ENCODE assay signal across 7 mouse cellular contexts in the genomic region with DNA sequence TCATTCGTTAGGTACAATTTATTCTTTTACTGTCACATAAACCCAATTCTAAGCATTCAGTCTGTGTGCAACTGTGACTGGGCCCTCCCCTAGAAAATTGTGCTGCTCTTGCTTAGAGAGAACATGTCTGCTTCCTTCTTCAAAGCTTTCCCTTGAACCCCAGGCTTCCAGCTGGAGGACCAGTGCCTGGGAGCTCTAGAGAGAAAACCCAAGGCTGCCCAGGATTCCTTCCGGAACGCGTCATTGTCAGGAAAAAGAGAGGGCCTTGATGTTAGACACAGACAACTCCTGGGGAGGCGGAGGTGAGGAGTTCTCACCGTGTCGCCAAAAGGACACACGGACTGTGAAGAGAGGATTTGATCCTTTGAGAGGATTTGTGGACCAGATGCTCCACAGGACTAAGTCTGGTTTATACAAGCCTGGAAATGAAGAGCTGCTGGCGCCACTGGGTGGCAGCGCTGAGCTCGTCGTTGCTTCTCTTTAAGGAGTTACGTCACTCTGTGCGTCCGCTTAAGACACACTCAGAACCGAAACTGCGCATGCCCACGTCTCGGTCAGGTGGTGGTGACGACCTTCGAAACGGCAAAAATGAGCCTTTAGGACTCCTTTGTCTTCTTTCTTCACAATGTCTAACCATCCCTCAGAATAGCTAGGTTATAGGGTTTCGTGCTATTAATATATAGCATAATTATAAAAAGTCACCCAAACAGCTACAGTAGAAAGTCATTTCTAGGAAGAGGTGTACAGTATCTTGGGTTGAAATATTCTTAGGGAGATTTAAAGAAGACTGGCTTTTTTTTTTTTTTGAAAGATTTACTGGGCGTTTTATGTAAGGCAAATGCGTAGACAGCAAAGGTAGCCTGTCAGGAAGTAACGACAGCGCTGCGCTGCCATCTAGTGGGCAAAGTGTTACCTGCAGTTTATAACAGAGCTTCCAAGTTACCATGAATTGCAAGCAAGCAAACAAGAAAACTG. TPM values are rescaled to one million over a fixed set of nuclear protein-coding genes. Genes with fewer than 3 reads are reported as not detected.
DNase-seq lines count a peak whose midpoint lies in the region; ATAC-seq lines count a peak whose summit lies in the region.

No protein-coding gene starts in this region.

- H3K27me3 ChIP-seq in embryonic facial prominence, embryonic 12.5 days: no peaks in the 10 kb centered on the region
- H3K27me3 ChIP-seq in limb, embryonic 11.5 days (ENCODE audit: control insufficient read depth, insufficient read depth, low read length): no peaks in the 10 kb centered on the region
- no peaks in the 10 kb centered on the region for H3K27me3 ChIP-seq in midbrain, embryonic 14.5 days (ENCODE audit: control insufficient read depth, insufficient read depth, low read length)

- peak overlapping the region; percentile 86 for H3K27ac ChIP-seq in embryonic facial prominence, embryonic 12.5 days
- peak overlapping the region; percentile 60 for H3K27ac ChIP-seq in limb, embryonic 11.5 days (replicated peaks; ENCODE audit: low read depth, low read length)
- peak overlapping the region; percentile 93 for H3K27ac ChIP-seq in midbrain, embryonic 14.5 days (replicated peaks; ENCODE audit: low read depth, low read length)

- H3K4me1 ChIP-seq in embryonic facial prominence, embryonic 12.5 days: peaks cover 26% of the 10 kb centered on the region
- H3K4me1 ChIP-seq in limb, embryonic 11.5 days (ENCODE audit: control insufficient read depth, insufficient read depth, low read length): peaks cover 22% of the 10 kb centered on the region
- peaks cover 11% of the 10 kb centered on the region for H3K4me1 ChIP-seq in midbrain, embryonic 14.5 days (ENCODE audit: control insufficient read depth, insufficient read depth, low read length)

- no peaks in the 10 kb centered on the region for H3K9me3 ChIP-seq in embryonic facial prominence, embryonic 12.5 days
- no peaks in the 10 kb centered on the region for H3K9me3 ChIP-seq in limb, embryonic 11.5 days (ENCODE audit: control insufficient read depth, low read length)
- no peaks in the 10 kb centered on the region for H3K9me3 ChIP-seq in midbrain, embryonic 14.5 days (ENCODE audit: control insufficient read depth, low read length)

- peak; percentile 93 for DNase-seq in adrenal gland, postnatal 25 days
- peak; percentile 99 for DNase-seq in heart, adult 11 months
- DNase-seq in kidney, adult 18-20 months: peak; percentile 89
- peak; percentile 95 for DNase-seq in limb, embryonic 11.5 days (ENCODE audit: low spot score)
- peak; percentile 99 for DNase-seq in midbrain, embryonic 14.5 days
- peak; percentile 82 to 87 for DNase-seq in spleen, adult 18-20 months

- ATAC-seq in embryonic facial prominence, embryonic 12.5 days (ENCODE audit: insufficient number of reproducible peaks, insufficient read depth, low FRiP score, low TSS enrichment): peak; percentile 78
- peak; percentile 76 for ATAC-seq in limb, embryonic 11.5 days (ENCODE audit: insufficient number of reproducible peaks, low FRiP score, low TSS enrichment, low read depth)
- peak; percentile 93 for ATAC-seq in midbrain, embryonic 14.5 days (ENCODE audit: low FRiP score, low TSS enrichment)

- H3K36me3 ChIP-seq in embryonic facial prominence, embryonic 12.5 days: no peaks in the 10 kb centered on the region
- no peaks in the 10 kb centered on the region for H3K36me3 ChIP-seq in limb, embryonic 11.5 days (ENCODE audit: control insufficient read depth, insufficient read depth, low read length)
- no peaks in the 10 kb centered on the region for H3K36me3 ChIP-seq in midbrain, embryonic 14.5 days (ENCODE audit: control insufficient read depth, insufficient read depth, low read length)

- H3K4me2 ChIP-seq in embryonic facial prominence, embryonic 12.5 days (replicated peaks): peak overlapping the region; percentile 30
- peak overlapping the region; percentile 33 for H3K4me2 ChIP-seq in limb, embryonic 11.5 days (ENCODE audit: low read depth, severe bottlenecking)
- peak overlapping the region; percentile 57 for H3K4me2 ChIP-seq in midbrain, embryonic 14.5 days (ENCODE audit: low read length)

- 9% methylated on average over 28 of the region's 28 CpGs for WGBS in embryonic facial prominence, embryonic 12.5 days
- WGBS in limb, embryonic 11.5 days: 5% methylated on average over 28 of the region's 28 CpGs
- WGBS in midbrain, embryonic 14.5 days: 8% methylated on average over 28 of the region's 28 CpGs

- peak overlapping the region; percentile 28 for H3K4me3 ChIP-seq in embryonic facial prominence, embryonic 12.5 days
- H3K4me3 ChIP-seq in limb, embryonic 11.5 days (ENCODE audit: low read depth, low read length): peak overlapping the region; percentile 18
- peak overlapping the region; percentile 32 for H3K4me3 ChIP-seq in midbrain, embryonic 14.5 days (replicated peaks; ENCODE audit: low read depth, low read length)

- H3K9ac ChIP-seq in embryonic facial prominence, embryonic 12.5 days: no peak overlapping the region; the same call in 1 of the 2 replicates
- peak overlapping the region; percentile 55 for H3K9ac ChIP-seq in limb, embryonic 11.5 days (ENCODE audit: low read length)
- H3K9ac ChIP-seq in midbrain, embryonic 14.5 days (replicated peaks; ENCODE audit: low read length): peak overlapping the region; percentile 54

RNA-seq across cellular contexts. Expression of a gene that starts 45.9 kb away (rescaled TPM):
- 1.2 and 2.1 TPM in 2 replicates for total RNA-seq in adrenal gland, postnatal 25 days (2021)
- polyA plus RNA-seq in embryonic facial prominence, embryonic 12.5 days (2016; fragmentation: Nextera tagmentation; extraction: Ambion mirVana): 11.3 and 14.9 TPM in 2 replicates
- 6.6 and 8.2 TPM in 2 replicates for polyA plus RNA-seq in limb, embryonic 11.5 days (2014; fragmentation: Nextera tagmentation; extraction: Ambion mirVana)
- 18.9 and 21.3 TPM in 2 replicates for polyA plus RNA-seq in midbrain, embryonic 14.5 days (2014; fragmentation: Nextera tagmentation; extraction: Ambion mirVana)

Comparison
In these comparisons a context has a peak if more than half of its experiments do, and no peak if none do; other contexts are left out.
1. Peak in every context shown above with its lines: DNase-seq, ATAC-seq, H3K4me3 ChIP-seq and H3K27ac ChIP-seq.